In the genomic region with DNA sequence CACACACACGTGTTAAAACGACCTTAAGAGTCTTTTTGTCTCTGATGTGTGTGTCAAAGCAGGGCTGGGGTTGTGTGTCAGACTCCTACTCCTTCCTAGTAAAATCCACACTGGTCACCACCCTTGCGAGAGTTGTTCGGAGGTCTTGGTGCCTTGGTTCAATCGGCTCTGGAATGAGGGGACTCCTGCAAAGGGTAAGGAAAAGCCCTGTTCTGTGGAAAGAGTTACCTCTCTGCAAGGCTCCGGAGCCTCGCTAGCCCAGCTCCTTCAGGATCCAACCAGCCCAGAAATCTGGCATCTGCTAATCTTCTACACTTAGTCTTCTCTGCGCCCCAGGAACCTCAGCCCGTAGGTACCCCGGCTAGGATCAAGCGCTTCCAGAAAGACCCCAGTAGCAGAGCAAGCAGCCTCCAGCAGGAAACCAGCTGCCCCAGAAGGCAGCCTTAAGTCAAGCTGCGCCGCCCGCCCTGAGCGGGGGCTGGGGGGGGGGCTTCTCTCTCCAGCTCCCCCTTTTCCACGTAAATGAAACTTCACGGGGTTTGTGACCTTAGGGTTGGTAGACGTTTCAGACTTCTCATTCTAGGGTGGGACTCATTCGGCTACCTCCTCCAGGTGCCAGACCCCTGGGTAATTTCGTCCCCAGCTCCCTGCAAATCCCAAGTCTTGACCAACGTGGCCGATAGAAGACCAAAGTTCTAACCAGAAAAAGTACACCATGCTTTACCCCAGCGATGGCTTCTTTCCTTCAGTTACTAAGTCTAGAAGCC, we compare ENCODE assay signal across 21 mouse cellular contexts. TPM values are rescaled to one million over a fixed set of nuclear protein-coding genes. Genes with fewer than 3 reads are reported as not detected.
DNase-seq lines count a peak whose midpoint lies in the region; ATAC-seq and TF ChIP-seq lines count a peak whose summit lies in the region.
"Had no signal": no experiment of that assay in that cellular context is flagged by ENCODE, and none has a peak within 500 bp of the region (broad histone marks: within the 10 kb centered on the region; RNA-seq: fewer than 3 reads in every experiment).

No protein-coding gene starts in this region.

- H3K4me3 ChIP-seq in liver, embryonic 11.5 days (ENCODE audit: low read depth, low read length), result no peak overlapping the region
- H3K4me3 ChIP-seq in liver, postnatal 0 days (ENCODE audit: low read depth, low read length), result no peak overlapping the region
- peak overlapping the region; percentile 6; the same call in 1 of the 2 replicates for H3K4me3 ChIP-seq in intestine, embryonic 14.5 days (ENCODE audit: low read depth, low read length)
- no peak overlapping the region for H3K4me3 ChIP-seq in limb, embryonic 14.5 days (replicated peaks; ENCODE audit: low read length)
- H3K4me3 ChIP-seq: heart, embryonic 13.5 days; layer of hippocampus, adult 2 months; liver, embryonic 13.5 days; neural tube, embryonic 12.5 days had no signal

- no peak for TF ChIP-seq CTCF in liver, postnatal 0 days (IDR thresholded peaks at IDR 0.05; ENCODE audit: low read depth)

- 9% methylated on average over 23 of the region's 23 CpGs for WGBS in liver, embryonic 11.5 days
- 20% methylated on average over 23 of the region's 23 CpGs for WGBS in liver, postnatal 0 days (ENCODE audit: insufficient replicate concordance)
- 5% methylated on average over 23 of the region's 23 CpGs for WGBS in intestine, embryonic 14.5 days
- WGBS in limb, embryonic 14.5 days, result 4% methylated on average over 23 of the region's 23 CpGs

- no peaks in the 10 kb centered on the region for H3K36me3 ChIP-seq in liver, embryonic 11.5 days (ENCODE audit: control insufficient read depth, insufficient read depth, low read length)
- H3K36me3 ChIP-seq in liver, postnatal 0 days (replicated peaks; ENCODE audit: insufficient read depth, low read length), result peaks cover 4% of the 10 kb centered on the region; the same call in 1 of the 2 replicates
- H3K36me3 ChIP-seq in intestine, embryonic 14.5 days (ENCODE audit: control insufficient read depth, insufficient read depth, low read length), result peaks cover 30% of the 10 kb centered on the region
- H3K36me3 ChIP-seq in limb, embryonic 14.5 days (ENCODE audit: control insufficient read depth, insufficient read depth, low read length), result no peaks in the 10 kb centered on the region; the same call in 1 of the 2 replicates
- H3K36me3 ChIP-seq: heart, embryonic 13.5 days; neural tube, embryonic 12.5 days had no signal

- no peak for TF ChIP-seq POLR2A in limb, embryonic 14.5 days (IDR thresholded peaks at IDR 0.05; ENCODE audit: borderline replicate concordance, extremely low read depth, insufficient read depth, insufficient read length)

- ATAC-seq in liver, embryonic 11.5 days (replicated peaks; ENCODE audit: low FRiP score), result no peak
- no peak for ATAC-seq in liver, postnatal 0 days
- ATAC-seq in intestine, embryonic 14.5 days (replicated peaks; ENCODE audit: low FRiP score, low TSS enrichment, low read depth), result no peak
- no peak for ATAC-seq in limb, embryonic 14.5 days (ENCODE audit: low FRiP score, low read depth)
- ATAC-seq: forebrain, embryonic 14.5 days; lung, postnatal 0 days; midbrain, embryonic 16.5 days had no signal

- no peaks in the 10 kb centered on the region for H3K4me1 ChIP-seq in liver, embryonic 11.5 days (replicated peaks; ENCODE audit: control insufficient read depth, insufficient read depth, low read length)
- H3K4me1 ChIP-seq in liver, postnatal 0 days (ENCODE audit: insufficient read depth), result peaks cover 9% of the 10 kb centered on the region; the same call in 1 of the 2 replicates
- H3K4me1 ChIP-seq in intestine, embryonic 14.5 days (replicated peaks; ENCODE audit: control insufficient read depth, insufficient read depth, low read length), result peaks cover 36% of the 10 kb centered on the region
- H3K4me1 ChIP-seq in limb, embryonic 14.5 days (ENCODE audit: control insufficient read depth, insufficient read depth, low read length), result peaks cover 9% of the 10 kb centered on the region

- no peaks in the 10 kb centered on the region for H3K9me3 ChIP-seq in liver, embryonic 11.5 days (ENCODE audit: control insufficient read depth, low read length)
- no peaks in the 10 kb centered on the region for H3K9me3 ChIP-seq in liver, postnatal 0 days (ENCODE audit: low read length)
- H3K9me3 ChIP-seq in intestine, embryonic 14.5 days (ENCODE audit: control insufficient read depth, low read length), result no peaks in the 10 kb centered on the region
- no peaks in the 10 kb centered on the region for H3K9me3 ChIP-seq in limb, embryonic 14.5 days (ENCODE audit: control insufficient read depth, low read length)
- H3K9me3 ChIP-seq: heart, embryonic 13.5 days; liver, embryonic 13.5 days; neural tube, embryonic 12.5 days had no signal

- H3K27me3 ChIP-seq in liver, embryonic 11.5 days (replicated peaks; ENCODE audit: control insufficient read depth, insufficient read depth, low read length), result peaks cover 97% of the 10 kb centered on the region
- H3K27me3 ChIP-seq in liver, postnatal 0 days (ENCODE audit: insufficient read depth, low read length), result peaks cover 75% of the 10 kb centered on the region
- peaks cover 72% of the 10 kb centered on the region for H3K27me3 ChIP-seq in intestine, embryonic 14.5 days (replicated peaks; ENCODE audit: control insufficient read depth, insufficient read depth, low read length)
- peaks cover 100% of the 10 kb centered on the region for H3K27me3 ChIP-seq in limb, embryonic 14.5 days (ENCODE audit: control insufficient read depth, insufficient read depth, low read length)

- TF ChIP-seq EP300 in liver, postnatal 0 days (IDR thresholded peaks at IDR 0.05; ENCODE audit: low read depth), result no peak

- DNase-seq in embryo, embryonic 10.5 days (ENCODE audit: low spot score), result peak; percentile 39
- no peak for DNase-seq in embryo, embryonic 11 days
- no peak for DNase-seq in liver, embryonic 11.5 days (ENCODE audit: low spot score)
- no peak for DNase-seq in liver, postnatal 0 days
- peak; percentile 77 for DNase-seq in intestine, embryonic 14.5 days (ENCODE audit: low spot score)
- no peak for DNase-seq in limb, embryonic 14.5 days (ENCODE audit: low spot score)
- no peak for DNase-seq in B cell, adult 2 months
- DNase-seq in thymus, postnatal 36 days, result no peak
- DNase-seq: cerebellum, postnatal 14 days; gastrocnemius, postnatal 36 days; heart, postnatal 36 days; kidney, adult 11 months; liver, embryonic 13.5 days; thymus, postnatal 4 days had no signal

- H3K4me2 ChIP-seq in liver, embryonic 11.5 days, result peak overlapping the region; percentile 13
- H3K4me2 ChIP-seq in liver, postnatal 0 days (ENCODE audit: low read depth, low read length), result no peak overlapping the region
- H3K4me2 ChIP-seq in intestine, embryonic 14.5 days (ENCODE audit: low read length), result peak overlapping the region; percentile 73
- H3K4me2 ChIP-seq in limb, embryonic 14.5 days (replicated peaks; ENCODE audit: low read depth, low read length, severe bottlenecking), result peak overlapping the region; percentile 20; the same call in 1 of the 2 replicates
- H3K4me2 ChIP-seq: heart, embryonic 13.5 days; liver, embryonic 13.5 days; neural tube, embryonic 12.5 days had no signal

- H3K27ac ChIP-seq in liver, embryonic 11.5 days (ENCODE audit: low read depth, low read length), result no peak overlapping the region
- H3K27ac ChIP-seq in liver, postnatal 0 days (ENCODE audit: low read depth), result no peak overlapping the region
- H3K27ac ChIP-seq in intestine, embryonic 14.5 days (ENCODE audit: low read depth), result peak overlapping the region; percentile 78
- H3K27ac ChIP-seq in limb, embryonic 14.5 days (replicated peaks; ENCODE audit: low read depth, low read length), result no peak overlapping the region
- H3K27ac ChIP-seq: heart, embryonic 13.5 days; kidney, postnatal 0 days; layer of hippocampus, adult 2 months; neural tube, embryonic 12.5 days had no signal

- no peak overlapping the region; the same call in 1 of the 2 replicates for H3K9ac ChIP-seq in liver, embryonic 11.5 days (ENCODE audit: low read depth, low read length)
- no peak overlapping the region for H3K9ac ChIP-seq in liver, postnatal 0 days (replicated peaks)
- peak overlapping the region; percentile 46 for H3K9ac ChIP-seq in intestine, embryonic 14.5 days (ENCODE audit: low read length)
- no peak overlapping the region for H3K9ac ChIP-seq in limb, embryonic 14.5 days (ENCODE audit: low read depth, low read length, severe bottlenecking)
- H3K9ac ChIP-seq: heart, embryonic 13.5 days; liver, embryonic 13.5 days; neural tube, embryonic 12.5 days had no signal

RNA-seq across cellular contexts. Expression of a gene that starts 7.7 kb away (rescaled TPM):
- polyA plus RNA-seq in liver, embryonic 11.5 days (2014; fragmentation: Nextera tagmentation; extraction: Ambion mirVana), result 42.3 and 46.9 TPM in 2 replicates
- 8.3 and 9.7 TPM in 2 replicates for polyA plus RNA-seq in liver, postnatal 0 days (2015; fragmentation: Nextera tagmentation; extraction: Ambion mirVana)
- 49.3 and 53.4 TPM in 2 replicates for polyA plus RNA-seq in intestine, embryonic 14.5 days (2014; fragmentation: Nextera tagmentation; extraction: Ambion mirVana)
- 16.2 and 24.4 TPM in 2 replicates for polyA plus RNA-seq in limb, embryonic 14.5 days (2012; rRNA removed)
- polyA plus RNA-seq in limb, embryonic 14.5 days (2014; fragmentation: Nextera tagmentation; extraction: Ambion mirVana), result 21.8 and 23.7 TPM in 2 replicates

Comparison
In these comparisons a context has a peak if more than half of its experiments do, and no peak if none do; other contexts are left out.
1. DNase-seq: peak in embryo, embryonic 10.5 days (single experiment) and intestine, embryonic 14.5 days (single experiment); none in embryo, embryonic 11 days (single experiment), liver, embryonic 11.5 days (single experiment), liver, postnatal 0 days (single experiment), limb, embryonic 14.5 days (single experiment), B cell, adult 2 months (0 of 2) and thymus, postnatal 36 days (0 of 2).